Mouse (Mus musculus) left cerebral cortex, postnatal 10 days (tissue): ENCODE results near the gene Lypd6b. TPM values are rescaled to one million over a fixed set of nuclear protein-coding genes. Genes with fewer than 3 reads are reported as not detected.

ENCODE experiments used
- DNase-seq, 2 experiments: peaks; one replicate each; pipeline ENCODE4 v3.0.0; 2021 to 2022; ENCODE audit warnings: low spot score in 2 of 2, mixed read lengths in 1 of 2; ENCODE audit errors: extremely low spot score in 1 of 2
- intact Hi-C: fragments of 180-260 bp; cut with DNase I; formaldehyde crosslinking; loops from one replicate; pipeline ENCODE4 v1.15.1; 2025
- total RNA-seq, 2 experiments: library from RNA; stranded (reverse); gene quantifications; 2 replicates each; pipeline ENCODE4 v1.2.3; 2021

The Lypd6b gene
- 10 to 100 TPM; 18.3 to 20.5 TPM for total RNA-seq

GRCm38 (mm10) chr2:49787376-49788050, at the start of gene Lypd6b:
Lypd6b (plus strand) TSS chr2:49787688.
- intact Hi-C loops, result no loop called here
- peak in 1 of 2 experiments; percentile 43 for DNase-seq

DNA sequence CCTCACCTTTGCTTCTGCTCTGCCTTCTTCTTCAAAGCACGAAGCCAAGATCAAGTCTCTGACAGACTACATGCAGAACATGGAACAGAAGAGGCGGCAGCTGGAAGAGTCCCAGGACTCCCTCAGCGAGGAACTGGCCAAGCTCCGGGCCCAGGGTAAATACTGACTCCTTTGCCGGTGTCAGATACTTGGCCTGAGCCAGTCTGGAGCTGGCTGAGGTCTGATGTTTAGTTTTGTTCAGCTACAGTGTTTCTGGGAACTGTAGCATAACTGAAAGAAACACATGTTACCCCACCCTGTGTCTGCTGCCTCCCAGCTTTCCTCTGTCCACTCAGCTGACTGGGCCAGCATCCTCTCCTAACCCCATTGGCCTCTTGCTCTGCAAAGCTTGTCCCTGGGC, 48.4 kb upstream of the Lypd6b start:
- DNase-seq, result no peak
- intact Hi-C loops, result loop anchor here (10.0 kb wide), 1 partner anchor 824 kb away; no protein-coding TSS in a partner anchor

- DNase-seq, result no peak
- intact Hi-C loops, result no loop called here
Observed at GRCm38 (mm10) chr2:49741026-49741425, 46.5 kb upstream of the Lypd6b start.

- peak; percentile 51 to 62 for DNase-seq
- intact Hi-C loops, result no loop called here
Observed at GRCm38 (mm10) chr2:49741895-49742734, 45.4 kb upstream of the Lypd6b start.

- intact Hi-C loops, result no loop called here
- no peak for DNase-seq
Observed at GRCm38 (mm10) chr2:49742919-49743318, 44.6 kb upstream of the Lypd6b start.

DNA sequence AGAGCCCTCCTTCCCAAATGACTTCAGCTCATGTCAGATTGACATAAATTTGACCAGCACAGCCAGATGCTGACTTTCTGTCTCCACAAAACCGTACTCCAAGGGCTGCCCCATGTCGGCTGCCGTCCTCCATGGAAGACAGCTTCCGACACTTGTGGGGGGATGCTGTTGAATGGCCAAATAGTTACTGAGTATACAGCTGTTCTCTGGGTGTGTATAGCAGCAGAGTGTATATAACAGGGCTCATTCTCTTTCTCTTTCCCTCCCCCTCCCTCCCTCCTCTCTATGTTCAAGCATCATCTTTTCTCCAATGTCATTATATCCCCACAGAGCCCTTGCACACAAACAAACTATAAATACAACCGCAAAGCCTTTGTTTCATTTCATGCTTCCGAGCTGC, 43.7 kb upstream of the Lypd6b start:
- DNase-seq, result no peak
- intact Hi-C loops, result no loop called here

DNA sequence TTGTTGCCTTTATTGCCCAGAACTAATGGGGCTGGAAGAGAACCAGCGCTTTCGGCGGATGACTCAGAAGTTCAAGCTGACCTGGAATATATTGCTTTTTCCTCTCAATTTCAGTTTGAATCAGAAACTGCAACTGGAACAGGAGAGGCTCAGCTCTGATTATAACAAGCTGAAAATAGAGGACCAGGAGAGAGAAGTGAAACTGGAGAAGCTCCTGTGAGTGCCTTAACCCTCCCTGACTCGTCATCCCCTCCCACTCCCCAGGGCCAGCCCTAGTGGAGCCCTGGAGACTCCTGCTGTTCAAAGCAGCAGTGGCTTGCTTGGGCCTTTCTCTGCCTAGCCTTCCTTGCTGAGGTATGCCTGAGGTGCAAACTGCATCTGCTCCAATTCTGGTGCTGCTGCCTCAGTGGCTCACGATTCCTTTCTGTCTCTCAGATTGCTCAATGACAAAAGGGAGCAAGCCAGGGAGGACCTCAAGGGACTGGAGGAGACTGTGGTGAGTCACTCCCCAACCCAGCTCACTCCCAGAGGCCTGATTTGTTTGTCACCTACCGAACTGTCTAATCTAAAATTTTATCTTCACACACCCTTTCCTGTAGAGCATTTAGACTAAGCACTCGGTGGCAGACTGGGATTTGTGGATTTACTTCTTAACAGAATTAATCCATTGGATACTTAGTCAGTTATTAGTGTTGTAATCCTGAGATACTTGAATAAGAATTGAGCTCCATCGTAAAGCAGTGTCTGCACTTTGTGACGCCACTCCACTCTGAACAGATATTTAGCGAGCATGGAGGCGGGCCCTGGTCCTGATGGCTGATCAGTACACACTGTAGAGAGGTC, 43.0 kb upstream of the Lypd6b start:
- intact Hi-C loops, result no loop called here
- no peak for DNase-seq

- intact Hi-C loops, result no loop called here
- no peak for DNase-seq
Observed at GRCm38 (mm10) chr2:49745094-49745781, 42.2 kb upstream of the Lypd6b start.

DNA sequence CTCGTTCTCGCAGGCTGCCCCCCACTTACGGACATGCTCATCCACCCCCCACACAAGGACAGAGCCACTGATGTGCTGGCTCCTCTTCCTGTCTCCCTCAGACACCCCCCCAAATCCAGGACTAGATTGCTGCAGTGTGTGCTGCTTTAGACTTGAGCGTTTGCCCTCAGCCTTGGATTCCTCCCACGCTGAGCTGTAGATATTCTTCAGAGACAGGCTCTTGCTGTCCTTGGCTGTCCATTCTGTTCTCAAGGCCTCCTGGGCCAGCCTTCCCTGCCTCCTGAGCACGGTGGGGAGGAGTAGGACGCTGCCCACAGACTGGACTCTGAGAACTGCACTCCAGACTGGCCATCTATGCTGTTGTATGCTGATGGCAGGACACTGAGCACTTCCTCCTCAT, 40.5 kb upstream of the Lypd6b start:
- no peak for DNase-seq

DNA sequence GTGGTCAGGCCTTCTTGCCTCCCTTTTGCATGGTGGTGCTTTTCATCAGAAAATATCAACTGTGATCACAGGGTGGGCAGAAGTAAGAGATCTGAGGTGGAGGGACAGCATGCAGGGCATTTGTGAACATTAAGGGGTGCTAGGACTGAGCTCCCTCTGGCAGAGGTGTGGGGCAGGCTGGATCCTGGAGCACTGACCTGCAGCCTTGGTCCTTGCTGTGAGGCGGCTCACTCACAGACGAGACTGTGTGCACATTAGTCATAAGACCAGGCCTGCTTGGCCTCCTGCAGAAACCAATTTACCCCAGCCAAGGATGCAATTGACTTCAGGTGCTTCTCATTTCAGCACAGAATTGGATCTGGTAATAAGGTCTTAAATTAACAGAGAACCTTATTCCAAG, 39.8 kb upstream of the Lypd6b start:
- no peak for DNase-seq
- intact Hi-C loops, result no loop called here

More for the DNA sequence above, 40.5 kb upstream of the Lypd6b start:
- intact Hi-C loops, result no loop called here

DNA sequence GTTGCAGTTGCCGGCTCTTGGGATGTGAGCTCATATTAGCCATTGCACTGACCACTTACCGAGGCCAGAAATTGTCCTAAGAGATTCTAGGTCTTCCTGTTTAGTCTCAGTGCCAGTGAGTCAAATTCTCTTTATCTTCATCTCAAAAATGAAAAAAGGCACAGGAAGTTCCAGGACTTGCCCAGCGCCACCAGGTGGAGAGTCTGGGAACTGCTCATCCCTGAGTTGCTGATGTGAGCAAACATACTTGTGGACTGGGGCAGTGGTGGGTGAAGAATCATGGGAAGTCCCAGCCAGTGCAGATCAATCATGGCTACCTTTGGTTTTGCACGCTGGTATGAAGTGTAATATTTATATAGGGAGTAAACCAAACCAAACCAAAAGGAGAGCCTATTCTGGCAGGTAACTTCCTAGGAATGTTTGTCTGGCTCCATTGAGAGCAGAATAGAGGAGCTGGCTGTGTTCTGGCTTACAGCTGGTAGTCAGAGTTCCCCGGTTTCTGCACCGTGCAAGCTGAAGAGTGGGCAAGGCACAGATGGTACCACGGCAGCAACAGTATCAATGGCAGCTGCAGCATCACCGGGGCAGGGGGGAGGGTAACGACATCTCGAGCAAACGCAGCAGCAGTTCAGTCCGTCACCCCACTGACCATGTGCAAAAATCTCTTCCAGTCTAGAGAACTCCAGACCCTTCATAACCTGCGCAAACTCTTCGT, 38.7 kb upstream of the Lypd6b start:
- intact Hi-C loops, result no loop called here
- peak in 1 of 2 experiments; percentile 66 for DNase-seq

- intact Hi-C loops, result no loop called here
- no peak for DNase-seq
Observed at GRCm38 (mm10) chr2:49749730-49750576, 37.5 kb upstream of the Lypd6b start.

GRCm38 (mm10) chr2:49751544-49752210, 35.8 kb upstream of the Lypd6b start:
- intact Hi-C loops, result no loop called here
- DNase-seq, result no peak

DNA sequence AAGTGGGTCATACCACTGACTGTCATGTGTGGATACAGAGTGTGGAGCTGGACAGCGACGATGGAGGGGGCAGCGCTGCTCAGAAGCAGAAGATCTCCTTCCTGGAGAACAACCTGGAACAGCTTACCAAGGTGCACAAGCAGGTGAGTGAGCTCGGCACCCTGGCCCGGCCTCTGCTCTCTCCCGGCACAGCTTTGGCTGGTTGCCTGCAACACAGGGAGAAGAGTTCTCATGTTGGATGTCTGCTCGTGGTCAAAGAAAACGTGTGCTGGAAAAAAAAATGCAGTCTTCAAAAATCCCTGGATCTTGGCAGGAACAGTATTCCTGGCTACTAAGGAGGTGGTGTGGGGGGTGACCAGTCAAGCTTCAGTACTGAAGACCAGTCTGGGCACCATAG, 35.3 kb upstream of the Lypd6b start:
- DNase-seq, result no peak
- intact Hi-C loops, result no loop called here

DNA sequence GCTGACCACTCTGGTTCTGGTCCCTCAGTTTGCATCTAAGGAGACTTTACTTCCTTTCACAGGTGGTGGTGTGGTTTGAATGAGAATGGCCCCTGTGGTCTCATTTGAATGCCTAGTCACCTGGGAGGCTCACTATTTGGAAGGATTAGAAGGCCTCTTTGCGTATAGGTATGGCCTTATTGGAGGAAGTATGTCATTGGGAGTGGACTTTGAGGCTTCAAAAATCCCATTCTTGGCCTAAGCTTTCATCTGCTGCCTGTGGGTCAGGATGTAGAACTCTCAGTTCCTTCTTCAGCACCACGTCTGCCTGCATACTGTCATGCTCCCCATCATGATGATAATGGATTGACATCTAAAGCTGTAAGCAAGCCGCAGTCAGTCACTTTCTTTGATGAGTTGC, 34.4 kb upstream of the Lypd6b start:
- intact Hi-C loops, result no loop called here
- DNase-seq, result no peak

GRCm38 (mm10) chr2:49755054-49755453, 32.4 kb upstream of the Lypd6b start:
- intact Hi-C loops, result no loop called here
- DNase-seq, result peak; percentile 39 to 61

DNA sequence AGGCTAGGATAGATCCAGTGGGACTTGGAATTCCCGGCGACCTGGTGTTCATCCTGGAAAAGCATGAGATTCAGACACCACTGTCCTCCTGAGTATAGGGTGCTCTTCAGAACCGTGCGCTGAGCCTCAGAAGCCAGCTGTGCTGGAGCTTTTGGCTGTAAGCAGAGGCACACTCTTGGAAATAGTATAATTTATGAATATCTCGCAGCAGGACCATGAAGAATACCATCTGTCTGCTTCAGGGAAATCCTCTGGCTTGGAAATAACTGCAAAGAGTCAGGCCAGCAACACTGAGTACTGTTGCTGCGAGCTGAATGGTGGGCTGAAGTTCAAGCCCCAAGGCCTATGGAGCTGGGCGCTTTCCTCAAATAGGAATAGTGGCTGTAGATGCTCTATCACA, 29.9 kb upstream of the Lypd6b start:
- DNase-seq, result no peak
- intact Hi-C loops, result no loop called here
